Mouse (Mus musculus) megakaryocyte, embryonic 14.5 days (primary cell): Measurements from ENCODE around the gene Ppm1h.

Experiments used
- FLI1 ChIP-seq: IDR thresholded peaks from 2 replicates; pipeline ENCODE4 v1.6.1; 2012; ENCODE audit warnings: low read length, inconsistent platforms, mixed read lengths
- GATA1 ChIP-seq: IDR thresholded peaks from 3 replicates; pipeline ENCODE4 v1.6.1; 2012; ENCODE audit warnings: mixed read lengths, low read length, inconsistent platforms, borderline replicate concordance

DNA sequence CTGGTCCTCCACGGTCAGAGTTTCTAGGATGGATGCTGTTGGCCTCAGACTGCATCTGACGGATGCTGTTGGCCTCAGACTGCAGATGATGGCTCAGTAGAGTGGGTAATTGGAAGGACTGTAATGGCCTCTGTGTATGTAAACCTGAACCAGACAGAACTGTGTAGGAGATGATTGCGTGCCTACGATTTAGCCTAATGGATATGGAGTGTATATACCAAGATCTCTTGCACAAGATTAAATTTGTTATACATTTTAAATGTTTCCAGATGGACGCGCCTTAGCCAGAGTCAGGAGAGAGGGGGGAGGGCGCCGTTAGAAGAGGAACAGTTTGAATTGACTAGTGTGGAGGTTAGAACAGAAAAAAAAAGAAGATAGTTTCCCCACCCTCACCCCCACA, 233.1 kb downstream of the Ppm1h start:
- TF ChIP-seq GATA1: no peak
- TF ChIP-seq FLI1: no peak
